Mouse (Mus musculus) heart, embryonic 11.5 days (tissue): ENCODE measurements around the gene Dnah7a. TPM values are rescaled to one million over a fixed set of nuclear protein-coding genes. Genes with fewer than 3 reads are reported as not detected.
"Not testable (repeated sequence)": the region's sequence is repeated elsewhere in the genome, so short reads cannot be mapped to it uniquely, and the experiment has no call there.

Experiments used
- ATAC-seq: fragments of 200-750 bp; cut with Nextera tagmentation; replicated peaks from 2 replicates; pipeline ENCODE4 v1.8.0; 2017; ENCODE audit warnings: moderate library complexity; ENCODE audit not compliant: insufficient number of reproducible peaks, low FRiP score, low TSS enrichment
- H3K27ac ChIP-seq: fragments of 300-500 bp; sonication (generic); 2 replicates; pipeline ENCODE4 v1.5.1; 2014; ENCODE audit warnings: mild to moderate bottlenecking, low read depth, low read length
- H3K27me3 ChIP-seq: fragments of 300-500 bp; sonication (generic); 2 replicates; pipeline ENCODE4 v1.6.1; 2014; ENCODE audit warnings: mild to moderate bottlenecking, low read length, mixed read lengths; ENCODE audit not compliant: control insufficient read depth, insufficient read depth
- H3K36me3 ChIP-seq: fragments of 300-500 bp; sonication (generic); 2 replicates; pipeline ENCODE4 v1.6.1; 2014; ENCODE audit warnings: mild to moderate bottlenecking, low read length, moderate library complexity, mixed read lengths; ENCODE audit not compliant: control insufficient read depth, insufficient read depth
- H3K4me1 ChIP-seq: fragments of 300-500 bp; sonication (generic); 2 replicates; pipeline ENCODE4 v1.6.1; 2014; ENCODE audit warnings: low read length; ENCODE audit not compliant: control insufficient read depth, insufficient read depth
- H3K4me2 ChIP-seq: fragments of 300-500 bp; sonication (generic); 2 replicates; pipeline ENCODE4 v1.6.1; 2014; ENCODE audit warnings: mild to moderate bottlenecking, moderate library complexity
- H3K4me3 ChIP-seq: fragments of 300-500 bp; sonication (generic); 2 replicates; pipeline ENCODE4 v1.5.1; 2014; ENCODE audit warnings: low read depth, low read length
- H3K9ac ChIP-seq: fragments of 300-500 bp; sonication (generic); 2 replicates; pipeline ENCODE4 v1.6.1; 2014; ENCODE audit warnings: mild to moderate bottlenecking, low read depth, low read length, moderate library complexity
- H3K9me3 ChIP-seq: fragments of 300-500 bp; sonication (generic); replicated peaks from 2 replicates; pipeline ENCODE4 v1.6.1; 2016; ENCODE audit warnings: low read length; ENCODE audit not compliant: control insufficient read depth
- WGBS: fragments of 180-500 bp; shearing (Covaris S2); extraction: QIAGEN DNeasy Blood & Tissue Kit; methylation state at CpG from one replicate; pipeline ENCODE4 v1.1.7; 2014; ENCODE audit not compliant: insufficient replicate concordance; 5-methylcytosine and 5-hydroxymethylcytosine counted together
- polyA plus RNA-seq: library from polyadenylated mRNA; unstranded; fragments of >200 nt; fragmentation: Nextera tagmentation; extraction: Ambion mirVana; gene quantifications from 2 replicates; pipeline ENCODE4 v1.2.1, GENCODE M21; 2014

Gene Dnah7a
- polyA plus RNA-seq, 1 experiment from 2014 or later, result 1.3 TPM

DNA sequence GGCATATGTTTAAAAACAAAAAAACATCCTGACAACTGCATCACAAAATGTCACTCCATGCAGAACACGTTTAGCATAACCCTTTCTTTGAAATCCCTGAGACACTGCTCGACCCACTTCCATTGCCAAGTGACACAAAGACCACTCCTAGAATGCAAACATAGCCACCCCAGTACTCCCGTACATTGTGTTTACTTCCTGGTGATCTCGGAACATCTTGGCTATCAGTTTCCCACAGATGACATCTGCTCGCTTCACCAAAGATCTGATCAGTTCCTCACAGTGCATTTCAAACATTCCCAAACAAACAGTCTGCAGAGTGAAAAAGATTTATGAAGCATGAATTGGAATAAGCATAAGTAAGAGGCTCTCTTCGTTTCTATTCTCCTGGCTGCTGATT is 76.6 kb downstream of the Dnah7a start:
- no peaks in the 10 kb centered on the region for H3K9me3 ChIP-seq
- H3K4me3 ChIP-seq, result no peak overlapping the region
- 55% methylated on average over 6 of the region's 6 CpGs for WGBS
- H3K27me3 ChIP-seq, result no peaks in the 10 kb centered on the region
- no peak overlapping the region for H3K4me2 ChIP-seq
- no peaks in the 10 kb centered on the region for H3K36me3 ChIP-seq
- no peak overlapping the region for H3K9ac ChIP-seq
- H3K4me1 ChIP-seq, result no peaks in the 10 kb centered on the region
- H3K27ac ChIP-seq, result no peak overlapping the region
- ATAC-seq, result no peak

DNA sequence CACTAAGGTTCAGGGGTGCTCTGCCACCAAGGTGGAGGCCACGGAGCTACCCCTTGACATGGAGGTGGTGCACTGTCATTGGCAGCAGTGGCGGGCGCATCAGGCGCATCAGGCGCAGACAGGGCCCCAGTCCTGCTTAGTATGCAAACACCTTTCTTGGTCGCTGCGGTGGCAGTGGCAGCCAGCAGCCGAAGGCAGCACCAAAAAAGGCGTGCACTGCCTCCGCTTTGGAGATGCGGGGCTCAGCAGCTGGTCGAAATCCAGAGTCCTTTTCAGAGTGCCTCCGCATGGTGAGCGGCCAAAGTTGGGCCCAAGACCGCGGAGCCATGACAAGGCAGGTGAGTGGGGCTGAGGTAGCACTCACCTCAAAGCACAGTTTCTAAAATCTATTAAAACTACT is 93.1 kb downstream of the Dnah7a start:
- WGBS, result 85% methylated on average over 16 of the region's 16 CpGs
- Histone ChIP-seq H3K27me3 (no peaks in the 10 kb centered on the region), H3K4me1 (no peaks in the 10 kb centered on the region)

DNA sequence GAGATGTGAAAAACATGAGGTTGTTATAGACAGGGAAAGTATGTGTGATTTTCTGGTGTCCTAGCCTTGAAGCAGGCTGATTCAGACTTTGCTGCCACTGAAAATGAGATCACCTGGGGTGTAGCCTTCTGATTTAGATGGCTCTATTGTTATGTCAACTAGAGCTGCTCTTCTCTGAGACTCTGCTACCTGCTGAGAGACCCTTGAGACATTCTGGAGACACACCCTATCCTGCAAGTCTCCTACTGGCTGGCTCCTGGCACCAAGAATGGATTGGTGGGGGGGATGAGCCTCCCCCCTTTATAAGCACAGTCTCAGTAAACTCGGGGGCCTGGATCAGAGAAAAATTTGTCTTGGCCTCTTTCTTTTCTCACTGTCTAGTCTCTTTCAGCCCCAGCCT is 125.3 kb downstream of the Dnah7a start:
- not testable (repeated sequence) for ATAC-seq, H3K4me3 ChIP-seq, H3K9me3 ChIP-seq, H3K36me3 ChIP-seq, H3K9ac ChIP-seq, H3K4me2 ChIP-seq, H3K27me3 ChIP-seq, H3K4me1 ChIP-seq, H3K27ac ChIP-seq
- WGBS, result 32% methylated on average over 1 of the region's 1 CpGs

More for the DNA sequence above, 93.1 kb downstream of the Dnah7a start:
- peaks cover 5% of the 10 kb centered on the region; the same call in 1 of the 2 replicates for H3K9me3 ChIP-seq
- no peak for ATAC-seq
- H3K27ac ChIP-seq, result no peak overlapping the region
- no peak overlapping the region for H3K4me2 ChIP-seq
- no peaks in the 10 kb centered on the region for H3K36me3 ChIP-seq
- H3K9ac ChIP-seq, result no peak overlapping the region
- no peak overlapping the region for H3K4me3 ChIP-seq

- H3K9ac ChIP-seq, H3K27me3 ChIP-seq, H3K27ac ChIP-seq, H3K4me3 ChIP-seq, H3K9me3 ChIP-seq, H3K4me1 ChIP-seq, H3K36me3 ChIP-seq, H3K4me2 ChIP-seq, ATAC-seq: not testable (repeated sequence)
- 79% methylated on average over 3 of the region's 3 CpGs for WGBS
Observed at GRCm38 (mm10) chr1:53557918-53558317, 148.7 kb downstream of the Dnah7a start.

DNA sequence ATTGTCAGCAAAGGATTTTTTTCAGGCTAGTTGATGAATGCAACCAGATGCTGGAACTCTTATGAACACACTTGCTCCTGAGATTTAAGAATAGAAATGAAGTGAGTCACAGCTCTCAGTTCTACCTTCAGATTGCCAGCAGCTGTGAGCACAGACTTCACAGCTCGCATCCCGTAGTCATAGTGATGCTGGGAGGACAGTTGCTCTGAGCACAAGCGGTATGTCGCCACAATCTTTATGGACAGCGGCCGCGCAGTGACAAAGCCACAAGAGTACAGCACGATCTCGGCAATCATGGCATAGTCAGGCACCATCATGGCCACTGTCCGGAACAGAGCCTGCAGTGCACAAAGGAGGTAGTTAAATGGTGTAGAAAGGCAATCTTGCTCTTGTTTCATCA is 159.6 kb downstream of the Dnah7a start:
- whole genome bisulfite sequencing, result 89% methylated on average over 10 of the region's 10 CpGs
- not testable (repeated sequence) for H3K9ac ChIP-seq, ATAC-seq, H3K36me3 ChIP-seq, H3K4me1 ChIP-seq, H3K9me3 ChIP-seq, H3K27ac ChIP-seq, H3K4me2 ChIP-seq, H3K4me3 ChIP-seq, H3K27me3 ChIP-seq

- not testable (repeated sequence) for H3K36me3 ChIP-seq, ATAC-seq
- 68% methylated on average over 2 of the region's 2 CpGs for WGBS
Observed at GRCm38 (mm10) chr1:53538356-53538755, 168.2 kb downstream of the Dnah7a start.

GRCm38 (mm10) chr1:53534826-53535225 is 171.8 kb downstream of the Dnah7a start:
- H3K4me1 ChIP-seq, H3K4me2 ChIP-seq, H3K27me3 ChIP-seq, ATAC-seq, H3K9ac ChIP-seq, H3K9me3 ChIP-seq, H3K4me3 ChIP-seq, H3K36me3 ChIP-seq, H3K27ac ChIP-seq: not testable (repeated sequence)
- 57% methylated on average over 1 of the region's 1 CpGs for WGBS

More at GRCm38 (mm10) chr1:53538356-53538755, 168.2 kb downstream of the Dnah7a start:
- H3K27ac ChIP-seq, H3K9me3 ChIP-seq, H3K4me1 ChIP-seq, H3K4me3 ChIP-seq, H3K27me3 ChIP-seq, H3K4me2 ChIP-seq, H3K9ac ChIP-seq: not testable (repeated sequence)

GRCm38 (mm10) chr1:53526021-53526420 is 180.6 kb downstream of the Dnah7a start:
- not testable (repeated sequence) for ATAC-seq, H3K9ac ChIP-seq, H3K4me3 ChIP-seq, H3K27me3 ChIP-seq, H3K27ac ChIP-seq, H3K36me3 ChIP-seq, H3K4me2 ChIP-seq, H3K4me1 ChIP-seq, H3K9me3 ChIP-seq
- 71% methylated on average over 2 of the region's 2 CpGs for WGBS

GRCm38 (mm10) chr1:53473699-53474098 is 232.9 kb downstream of the Dnah7a start:
- Histone ChIP-seq H3K9me3 (no peaks in the 10 kb centered on the region), H3K4me1 (no peaks in the 10 kb centered on the region), H3K9ac (no peak overlapping the region), H3K4me3 (no peak overlapping the region), H3K27me3 (no peaks in the 10 kb centered on the region), H3K36me3 (no peaks in the 10 kb centered on the region), H3K27ac (no peak overlapping the region), H3K4me2 (no peak overlapping the region)
- no peak for ATAC-seq
- 46% methylated on average over 4 of the region's 4 CpGs for WGBS
